Mouse (Mus musculus) gastrocnemius, postnatal 36 days (tissue): ENCODE data around the gene Otud4. TPM values are rescaled to one million over a fixed set of nuclear protein-coding genes. Genes with fewer than 3 reads are reported as not detected.
A peak's percentile ranks its signal among the peaks of the same experiment; 100 is the strongest.
"Not testable (repeated sequence)": the region's sequence is repeated elsewhere in the genome, so short reads cannot be mapped to it uniquely, and the experiment has no call there.

Experiments used
- DNase-seq, 2 experiments: peaks; one replicate each; pipeline ENCODE4 v3.0.0; 2022
- intact Hi-C: fragments of 180-260 bp; cut with DNase I; formaldehyde crosslinking; loops from one replicate; pipeline ENCODE4 v1.15.1; 2025
- long read RNA-seq, 2 experiments: library from polyadenylated mRNA; stranded (forward); transcript quantifications; one replicate each; pipeline ENCODE4 v2.0.0; 2021
- total RNA-seq, 2 experiments: library from RNA; stranded (reverse); gene quantifications; 2 replicates each; pipeline ENCODE4 v1.2.3; 2021

Otud4 gene
- total RNA-seq = 10 to 100 TPM; 46.9 to 49.7 TPM
- long read RNA-seq, experiment 1, full-length matches to known transcripts = 1 of 8 reads
- long read RNA-seq, experiment 1, partial matches to known transcripts = 7 of 8 reads
- long read RNA-seq, experiment 1, other reads (novel, unspliced or antisense) = 0 of 8 reads
- long read RNA-seq, experiment 2, full-length matches to known transcripts = 3 of 10 reads
- long read RNA-seq, experiment 2, partial matches to known transcripts = 1 of 10 reads
- long read RNA-seq, experiment 2, other reads (novel, unspliced or antisense) = 6 of 10 reads

DNA sequence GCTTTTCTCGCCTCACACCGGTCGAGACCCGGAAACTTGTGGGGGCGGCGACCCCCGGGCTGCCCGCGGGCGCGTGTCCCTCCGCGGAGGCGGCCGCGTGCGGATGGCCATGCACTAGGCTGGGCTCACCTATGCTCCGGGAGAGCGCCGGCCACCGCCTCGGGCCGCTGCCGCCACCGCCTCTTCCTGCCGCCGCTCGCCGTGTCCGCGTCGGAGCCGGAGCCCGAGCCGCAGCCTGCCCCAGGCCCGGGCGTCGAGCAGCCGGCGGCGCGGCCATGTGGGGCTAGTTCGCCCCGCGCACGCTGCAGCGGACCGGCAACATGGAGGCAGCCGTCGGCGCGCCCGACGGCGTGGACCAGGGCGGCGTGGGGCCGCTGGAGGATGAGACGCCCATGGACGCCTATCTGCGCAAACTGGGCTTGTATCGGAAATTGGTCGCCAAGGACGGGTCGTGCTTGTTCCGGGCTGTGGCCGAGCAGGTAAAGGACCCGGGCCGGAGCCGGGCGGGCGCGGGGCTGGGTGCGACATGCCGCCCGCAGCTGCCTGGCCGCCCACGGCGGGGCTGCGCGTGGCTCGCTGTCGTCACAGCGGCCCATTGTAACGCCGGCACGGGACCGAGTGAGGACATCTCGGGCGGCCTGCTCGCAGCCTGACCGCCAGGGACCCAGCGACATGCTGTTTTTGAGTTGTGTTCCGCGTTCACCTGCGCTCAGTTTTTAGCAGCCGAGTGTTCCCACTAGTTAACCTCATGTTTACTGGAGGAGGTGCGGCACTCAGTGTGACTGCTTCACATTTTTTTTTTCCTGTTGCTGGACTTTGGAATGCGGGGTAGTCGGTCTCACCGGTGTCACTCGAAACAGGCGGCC, at the start of gene Otud4:
Gene Otud4, plus strand, starts transcription at position 33 of the 866 bp plus-strand sequence.
- DNase-seq = peak; percentile 19 to 47
- intact Hi-C loops = loop anchor here (5.0 kb wide), 1 partner anchor 53 kb away; no protein-coding TSS in a partner anchor

GRCm38 (mm10) chr8:79600962-79601361, 38.5 kb upstream of the Otud4 start:
- DNase-seq = no peak
- intact Hi-C loops = no loop called here

GRCm38 (mm10) chr8:79603204-79603603, 36.2 kb upstream of the Otud4 start:
- DNase-seq, intact Hi-C loops: not testable (repeated sequence)

DNA sequence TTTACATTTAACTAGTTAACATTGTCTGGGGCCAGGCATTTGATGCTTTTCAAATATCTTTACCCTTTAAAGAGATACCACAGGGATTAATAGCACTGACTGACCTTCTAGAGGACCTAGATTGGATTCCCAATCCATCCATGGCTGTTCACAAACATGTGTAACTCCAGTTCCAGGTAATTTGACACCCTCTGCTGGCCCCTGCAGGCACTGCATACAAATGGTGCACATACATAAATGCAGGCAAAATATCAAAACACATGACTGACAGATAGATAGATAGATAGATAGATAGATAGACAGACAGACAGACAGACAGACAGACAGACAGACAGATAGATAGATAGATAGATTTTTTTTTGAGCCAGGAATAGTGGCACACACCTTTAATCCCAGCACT, 33.2 kb upstream of the Otud4 start:
- no peak for DNase-seq
- intact Hi-C loops = no loop called here

GRCm38 (mm10) chr8:79606751-79607300, 32.6 kb upstream of the Otud4 start:
- intact Hi-C loops = no loop called here

GRCm38 (mm10) chr8:79608701-79609100, 30.7 kb upstream of the Otud4 start:
- intact Hi-C loops = no loop called here

More at GRCm38 (mm10) chr8:79606751-79607300, 32.6 kb upstream of the Otud4 start:
- DNase-seq = no peak

DNA sequence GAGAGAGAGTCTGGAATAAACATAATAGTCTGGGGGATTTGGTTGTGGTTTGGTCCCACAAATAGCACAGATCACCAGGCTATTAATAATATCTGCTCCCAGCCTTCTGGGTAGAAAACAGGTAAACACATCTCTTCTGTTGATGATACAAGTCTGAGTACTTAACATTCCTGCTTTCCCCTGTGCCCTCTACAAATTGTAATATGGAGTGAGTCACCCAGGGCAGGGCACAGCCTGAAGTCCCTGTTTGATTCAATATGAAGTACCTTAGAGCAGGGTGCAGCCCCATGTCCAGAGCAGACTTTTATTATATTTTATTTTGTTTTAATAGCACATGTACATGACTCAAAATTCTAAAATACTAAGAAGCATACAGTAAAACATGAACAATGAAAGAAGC, 29.1 kb upstream of the Otud4 start:
- intact Hi-C loops = no loop called here
- no peak for DNase-seq

More at GRCm38 (mm10) chr8:79608701-79609100, 30.7 kb upstream of the Otud4 start:
- DNase-seq = no peak

DNA sequence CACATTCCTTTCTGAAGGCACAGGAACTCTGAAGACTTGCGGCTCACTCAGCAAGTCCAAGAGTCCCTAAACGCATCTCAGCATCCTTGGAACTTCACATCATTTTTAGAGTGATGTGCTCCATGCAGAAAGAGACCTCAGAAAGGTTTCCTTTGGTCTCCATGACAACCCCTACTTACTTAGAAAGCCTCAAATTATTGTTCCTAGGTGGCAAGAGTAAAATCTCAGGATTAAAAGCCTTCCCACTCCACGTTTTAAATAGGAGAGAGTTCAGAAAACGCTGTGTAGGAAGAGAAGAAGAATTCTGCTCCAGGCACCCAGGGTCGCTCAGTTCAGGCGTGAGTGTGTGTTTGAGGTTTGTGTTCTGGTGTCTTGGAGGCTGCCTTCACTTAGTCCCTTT, 27.1 kb upstream of the Otud4 start:
- intact Hi-C loops = no loop called here
- DNase-seq = no peak

- no peak for DNase-seq
- intact Hi-C loops = no loop called here
Observed at GRCm38 (mm10) chr8:79612965-79613364, 26.5 kb upstream of the Otud4 start.

GRCm38 (mm10) chr8:79615741-79616350, 23.6 kb upstream of the Otud4 start:
- intact Hi-C loops = no loop called here
- DNase-seq = no peak

DNA sequence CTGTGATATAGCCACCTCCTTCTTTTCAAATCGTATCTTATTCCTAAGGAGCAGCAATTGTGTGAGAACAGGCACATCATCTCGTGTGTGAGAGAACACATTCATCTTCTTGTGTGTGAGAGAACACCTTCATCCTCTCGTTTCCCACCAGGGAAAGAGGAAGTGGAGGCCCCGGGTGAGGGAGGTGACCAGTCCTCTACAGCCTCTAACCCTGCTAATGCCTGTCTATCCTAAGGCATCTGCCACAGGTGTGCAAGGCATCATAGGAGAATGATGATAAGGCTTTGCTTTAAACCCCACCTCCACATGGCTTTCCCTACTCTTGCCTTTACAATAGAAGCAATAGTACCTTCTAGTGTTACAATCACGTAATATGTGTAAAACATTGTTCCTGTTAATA, 20.5 kb upstream of the Otud4 start:
- no peak for DNase-seq
- intact Hi-C loops = no loop called here

DNA sequence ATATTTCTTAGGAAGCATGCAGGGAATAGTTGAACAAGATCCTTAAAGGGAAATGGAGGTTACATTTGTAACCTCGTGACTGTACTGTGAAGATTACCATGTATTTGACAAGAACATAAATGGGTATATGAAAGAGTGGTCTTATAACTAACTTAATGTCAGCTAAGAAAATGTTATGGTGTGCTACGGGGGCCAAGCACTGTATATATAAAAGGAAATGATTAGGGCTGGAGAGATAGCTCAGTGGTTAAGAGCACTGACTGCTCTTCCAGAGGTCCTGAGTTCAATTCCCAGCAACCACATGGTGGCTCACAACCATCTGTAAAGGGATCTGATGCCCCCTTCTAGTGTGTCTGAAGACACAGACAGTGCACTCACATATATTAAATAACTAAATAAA, 20.1 kb upstream of the Otud4 start:
- intact Hi-C loops = no loop called here
- no peak for DNase-seq

GRCm38 (mm10) chr8:79620000-79620399, 19.4 kb upstream of the Otud4 start:
- no peak for DNase-seq
- intact Hi-C loops = no loop called here

GRCm38 (mm10) chr8:79620489-79621276, 18.7 kb upstream of the Otud4 start:
- no peak for DNase-seq
- intact Hi-C loops = no loop called here

DNA sequence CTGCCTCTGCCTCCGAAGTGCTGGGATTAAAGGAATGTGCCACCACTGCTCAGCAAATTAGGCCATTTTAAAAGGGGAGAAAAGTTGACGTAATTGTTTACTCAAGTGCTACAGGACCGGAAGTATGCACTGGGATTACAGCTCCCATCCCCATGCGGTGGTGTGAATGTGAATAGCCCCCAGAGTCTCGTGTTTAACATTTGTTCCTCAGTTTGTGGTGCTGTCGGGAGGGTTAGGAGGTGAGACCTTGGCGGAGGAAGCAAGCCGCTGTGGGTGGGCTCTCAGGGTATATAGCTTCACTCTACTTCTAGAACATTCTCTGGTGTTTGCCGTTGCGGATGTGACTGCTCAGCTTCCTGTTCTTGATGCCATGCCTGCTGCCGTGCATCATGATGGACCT, 17.1 kb upstream of the Otud4 start:
- no peak for DNase-seq
- intact Hi-C loops = no loop called here

- intact Hi-C loops = no loop called here
- no peak for DNase-seq
Observed at GRCm38 (mm10) chr8:79623351-79623750, 16.1 kb upstream of the Otud4 start.

DNA sequence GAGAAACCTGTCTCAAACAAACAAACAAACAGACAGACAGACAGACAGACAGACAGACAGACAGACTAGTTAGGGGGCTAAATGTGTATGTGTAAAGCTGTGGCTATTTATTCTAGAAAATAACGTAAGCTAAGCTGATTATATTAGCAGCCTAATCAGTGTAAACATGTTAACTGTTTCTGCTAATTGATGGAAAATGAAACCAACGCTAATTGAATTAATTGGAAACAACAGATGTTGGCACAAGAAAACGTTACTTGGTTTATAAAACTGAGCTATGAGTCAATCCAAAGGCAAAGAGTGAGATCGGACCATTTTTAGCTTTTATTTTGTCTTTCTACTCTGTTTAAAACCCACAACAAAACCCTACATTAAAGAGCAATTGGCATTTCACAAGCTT, 15.0 kb upstream of the Otud4 start:
- no peak for DNase-seq
- intact Hi-C loops = no loop called here

- no peak for DNase-seq
- intact Hi-C loops = no loop called here
Observed at GRCm38 (mm10) chr8:79626213-79626612, 13.2 kb upstream of the Otud4 start.

DNA sequence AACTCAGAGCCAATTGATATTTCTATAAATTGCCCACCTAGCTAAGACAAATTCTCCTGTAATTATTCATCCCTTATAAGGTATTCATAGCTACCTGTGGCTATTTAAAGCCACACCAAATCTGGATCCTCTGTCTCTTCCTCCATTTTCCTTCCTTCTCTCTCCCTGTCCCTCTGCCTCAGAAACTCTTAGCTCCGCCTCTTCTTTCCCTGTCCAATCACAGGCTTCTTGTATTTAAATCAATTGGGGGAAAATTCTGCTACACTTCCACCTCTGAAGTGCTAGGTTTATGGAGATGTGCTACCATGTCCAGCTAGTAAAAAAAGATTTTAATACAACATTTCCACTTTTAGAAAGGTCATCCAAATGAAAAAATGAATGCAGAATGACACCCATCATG, 3.9 kb upstream of the Otud4 start:
- intact Hi-C loops = loop anchor here (5.0 kb wide), 1 partner anchor 48 kb away; no protein-coding TSS in a partner anchor
- no peak for DNase-seq

- intact Hi-C loops = loop anchor here (5.0 kb wide), 1 partner anchor 49 kb away; no protein-coding TSS in a partner anchor
Observed at GRCm38 (mm10) chr8:79636151-79636550, 3.3 kb upstream of the Otud4 start.

More at GRCm38 (mm10) chr8:79636151-79636550, 3.3 kb upstream of the Otud4 start:
- no peak for DNase-seq
